Mouse (Mus musculus) liver, adult 2 months (tissue): ENCODE results near the gene Efna4.

Experiments
- CTCF ChIP-seq: fragments of 200-500 bp; IDR thresholded peaks from 2 replicates; pipeline ENCODE4 v1.5.1; 2011; ENCODE audit warnings: low read depth, low read length, control low read depth
- POLR2A ChIP-seq: fragments of 200-500 bp; IDR thresholded peaks from 2 replicates; pipeline ENCODE4 v1.6.1; 2011; ENCODE audit warnings: low read length, control low read depth; ENCODE audit not compliant: insufficient read depth; ENCODE audit errors: extremely low read depth

DNA sequence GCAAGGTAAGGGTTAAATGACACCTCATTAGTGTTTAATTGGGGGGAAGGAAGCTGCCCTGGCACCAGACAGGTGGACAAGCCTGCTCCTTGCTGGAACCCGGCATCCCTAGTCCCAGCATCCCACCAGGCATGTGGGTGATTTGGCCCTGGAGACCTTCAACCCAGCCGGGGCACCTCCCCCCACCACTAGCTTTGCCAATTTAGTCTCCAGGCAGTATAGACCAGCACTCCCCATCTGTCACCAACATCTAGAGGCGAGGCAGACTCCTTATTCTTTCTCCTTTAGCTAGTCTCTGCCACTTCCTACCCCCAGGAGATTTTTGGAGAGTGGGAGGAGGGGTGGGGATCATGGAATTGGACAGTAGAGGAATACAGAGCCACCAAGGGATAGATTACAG, 7.5 kb downstream of the Efna4 start:
- TF ChIP-seq CTCF (no peak), POLR2A (no peak)
